Mouse (Mus musculus): ENCODE data around the gene Pdgfc. TPM values are rescaled to one million over a fixed set of nuclear protein-coding genes. Genes with fewer than 3 reads are reported as not detected.
"Not testable (repeated sequence)": the region's sequence is repeated elsewhere in the genome, so short reads cannot be mapped to it uniquely, and the experiment has no call there.

Pdgfc gene
- total and polyA plus RNA-seq, 2 experiments from 2014 or later = 3.5 to 3.7 TPM

DNA sequence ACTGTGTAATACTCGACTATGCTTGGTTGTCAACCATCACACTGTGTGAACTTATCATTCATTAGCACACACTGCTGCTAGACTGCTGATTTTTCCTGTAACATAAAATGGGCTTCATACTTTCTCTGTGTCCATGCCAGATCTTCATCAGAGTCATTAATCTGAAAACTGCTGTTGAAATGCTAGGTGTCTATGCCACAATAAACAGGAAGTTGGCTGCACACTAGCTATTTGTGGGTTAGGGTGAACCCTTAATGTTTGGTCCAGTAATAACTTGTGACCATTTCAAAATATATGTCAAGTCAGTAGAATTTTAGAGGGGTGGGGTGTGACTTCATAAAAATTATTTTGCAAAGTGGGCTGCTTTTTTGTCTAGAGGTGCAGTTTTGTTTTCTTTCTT, 84.4 kb downstream of the Pdgfc start:
- no peak overlapping the region for H3K27ac ChIP-seq (ENCODE audit: low read depth, low read length)
- H3K36me3 ChIP-seq (ENCODE audit: insufficient read depth, low read length) = no peaks in the 10 kb centered on the region
- H3K4me2 ChIP-seq (ENCODE audit: low read depth, low read length, poor library complexity, severe bottlenecking) = no peak overlapping the region
- H3K9ac ChIP-seq (replicated peaks; ENCODE audit: low read length, poor library complexity, severe bottlenecking) = no peak overlapping the region
- no peak for TF ChIP-seq CTCF (IDR thresholded peaks at IDR 0.05)
- WGBS = 94% methylated on average over 1 of the region's 1 CpGs
- H3K9me3 ChIP-seq (ENCODE audit: low read length) = no peaks in the 10 kb centered on the region
- H3K4me1 ChIP-seq (ENCODE audit: insufficient read depth, low read length) = no peaks in the 10 kb centered on the region
- DNase-seq (ENCODE audit: low spot score) = no peak
- no peaks in the 10 kb centered on the region for H3K27me3 ChIP-seq (ENCODE audit: insufficient read depth, low read length)
- no peak for ATAC-seq (ENCODE audit: low FRiP score)
- H3K4me3 ChIP-seq (ENCODE audit: low read depth, low read length) = no peak overlapping the region

DNA sequence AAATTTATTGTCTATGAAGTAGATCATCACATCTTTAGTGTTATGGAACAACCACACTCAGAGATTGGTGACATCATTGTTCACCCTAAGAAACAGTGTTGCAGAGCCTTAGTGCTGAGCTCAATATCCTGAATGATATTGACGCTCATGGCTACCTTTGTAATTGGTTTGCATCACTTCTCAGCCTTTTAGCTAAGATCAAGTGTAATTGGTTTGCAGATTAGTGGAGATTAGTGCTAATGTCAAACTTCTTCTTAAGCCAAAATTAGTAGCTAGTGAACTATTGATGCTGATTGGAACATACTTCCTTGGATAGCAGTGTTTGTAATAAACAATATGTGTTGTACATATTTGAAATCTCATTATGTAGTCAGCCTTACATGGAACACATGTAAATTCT, 85.5 kb downstream of the Pdgfc start:
- no peak overlapping the region for H3K4me2 ChIP-seq (ENCODE audit: low read depth, low read length, poor library complexity, severe bottlenecking)
- H3K9me3 ChIP-seq (ENCODE audit: low read length) = no peaks in the 10 kb centered on the region
- ATAC-seq (ENCODE audit: low FRiP score) = no peak
- no peak overlapping the region for H3K4me3 ChIP-seq (ENCODE audit: low read depth, low read length)
- TF ChIP-seq CTCF (IDR thresholded peaks at IDR 0.05) = no peak
- WGBS = 83% methylated on average over 1 of the region's 1 CpGs
- no peaks in the 10 kb centered on the region for H3K27me3 ChIP-seq (ENCODE audit: insufficient read depth, low read length)
- no peaks in the 10 kb centered on the region for H3K36me3 ChIP-seq (ENCODE audit: insufficient read depth, low read length)
- DNase-seq (ENCODE audit: low spot score) = no peak
- no peak overlapping the region for H3K9ac ChIP-seq (replicated peaks; ENCODE audit: low read length, poor library complexity, severe bottlenecking)
- H3K4me1 ChIP-seq (ENCODE audit: insufficient read depth, low read length) = no peaks in the 10 kb centered on the region
- H3K27ac ChIP-seq (ENCODE audit: low read depth, low read length) = no peak overlapping the region

DNA sequence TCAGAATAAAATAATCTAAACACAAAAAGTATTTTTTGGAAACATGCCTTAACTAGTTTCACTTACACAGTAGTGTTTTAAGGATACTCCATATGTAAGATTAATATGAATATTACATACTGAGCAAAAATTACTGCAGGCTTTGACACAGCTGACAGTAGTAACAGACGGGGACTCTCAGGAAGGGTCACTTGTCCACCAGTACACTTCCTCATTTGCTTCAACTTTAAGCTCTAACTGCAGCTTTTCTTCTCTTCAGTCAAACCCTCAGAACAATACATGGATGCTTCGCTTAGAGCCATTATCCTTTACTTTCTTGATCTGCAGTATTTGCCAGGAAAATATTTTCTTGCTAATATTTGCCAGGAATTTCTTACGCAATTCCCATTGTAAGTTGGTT, 87.2 kb downstream of the Pdgfc start:
- H3K4me3 ChIP-seq (ENCODE audit: low read depth, low read length) = no peak overlapping the region
- H3K4me2 ChIP-seq (ENCODE audit: low read depth, low read length, poor library complexity, severe bottlenecking) = no peak overlapping the region
- H3K27ac ChIP-seq (ENCODE audit: low read depth, low read length) = no peak overlapping the region
- ATAC-seq (ENCODE audit: low FRiP score) (no peak), DNase-seq (ENCODE audit: low spot score) (no peak)
- no peaks in the 10 kb centered on the region for H3K27me3 ChIP-seq (ENCODE audit: insufficient read depth, low read length)
- H3K9me3 ChIP-seq (ENCODE audit: low read length) = no peaks in the 10 kb centered on the region
- H3K9ac ChIP-seq (replicated peaks; ENCODE audit: low read length, poor library complexity, severe bottlenecking) = no peak overlapping the region
- no peaks in the 10 kb centered on the region for H3K36me3 ChIP-seq (ENCODE audit: insufficient read depth, low read length)
- TF ChIP-seq CTCF (IDR thresholded peaks at IDR 0.05) = no peak
- H3K4me1 ChIP-seq (ENCODE audit: insufficient read depth, low read length) = no peaks in the 10 kb centered on the region
- WGBS = 93% methylated on average over 3 of the region's 3 CpGs

DNA sequence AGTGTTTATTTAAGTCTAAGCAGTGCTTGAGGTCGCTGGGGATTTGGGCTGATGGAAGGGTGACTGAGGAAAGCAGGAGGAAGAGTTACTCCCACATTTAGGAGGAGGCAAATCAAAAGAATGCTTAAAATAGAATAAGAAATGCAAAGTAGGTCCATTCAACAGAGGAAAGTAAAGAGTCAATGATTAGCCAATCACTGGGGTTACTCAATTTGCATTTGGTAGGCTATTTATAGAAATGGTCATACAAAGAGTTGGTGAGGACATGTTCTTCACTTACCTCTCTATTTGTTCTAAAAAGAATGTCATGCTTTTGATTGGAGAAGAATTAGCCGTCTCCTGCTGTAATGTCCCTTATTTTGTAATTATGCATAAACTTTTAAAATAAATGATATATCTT, 90.8 kb downstream of the Pdgfc start:
- WGBS = 48% methylated on average over 2 of the region's 2 CpGs
- no peaks in the 10 kb centered on the region for H3K36me3 ChIP-seq (ENCODE audit: insufficient read depth, low read length)
- TF ChIP-seq CTCF (IDR thresholded peaks at IDR 0.05) = no peak
- H3K27ac ChIP-seq (ENCODE audit: low read depth, low read length) = no peak overlapping the region
- no peak overlapping the region for H3K9ac ChIP-seq (replicated peaks; ENCODE audit: low read length, poor library complexity, severe bottlenecking)
- DNase-seq (ENCODE audit: low spot score) (no peak), ATAC-seq (ENCODE audit: low FRiP score) (no peak)
- no peak overlapping the region for H3K4me3 ChIP-seq (ENCODE audit: low read depth, low read length)
- no peaks in the 10 kb centered on the region for H3K9me3 ChIP-seq (ENCODE audit: low read length)
- H3K27me3 ChIP-seq (ENCODE audit: insufficient read depth, low read length) = no peaks in the 10 kb centered on the region
- H3K4me2 ChIP-seq (ENCODE audit: low read depth, low read length, poor library complexity, severe bottlenecking) = no peak overlapping the region
- no peaks in the 10 kb centered on the region for H3K4me1 ChIP-seq (ENCODE audit: insufficient read depth, low read length)

DNA sequence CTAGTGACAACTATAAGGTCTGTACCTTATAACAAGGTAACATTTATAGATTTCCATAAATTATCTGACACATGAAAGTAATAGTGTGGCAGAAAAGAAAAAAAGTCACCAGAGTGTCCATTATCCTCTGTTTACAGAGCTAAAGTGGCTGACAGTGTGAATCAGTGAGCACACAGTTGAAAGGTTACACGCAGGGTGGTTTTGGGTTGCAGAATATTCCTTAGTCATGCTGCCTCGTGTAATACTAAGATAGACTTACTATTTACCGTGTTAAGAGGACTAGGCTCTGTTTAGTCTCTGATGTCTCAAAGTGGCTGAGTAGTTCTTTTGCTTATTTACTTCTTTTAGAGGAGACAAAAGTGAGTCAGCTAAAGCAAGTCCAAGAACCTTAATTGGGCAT, 100.8 kb downstream of the Pdgfc start:
- WGBS = 87% methylated on average over 3 of the region's 3 CpGs
- H3K27ac ChIP-seq (ENCODE audit: low read depth, low read length) = no peak overlapping the region
- H3K4me3 ChIP-seq (ENCODE audit: low read depth, low read length) = no peak overlapping the region
- no peak for TF ChIP-seq CTCF (IDR thresholded peaks at IDR 0.05)
- DNase-seq (ENCODE audit: low spot score) (no peak), ATAC-seq (ENCODE audit: low FRiP score) (no peak)
- no peaks in the 10 kb centered on the region for H3K4me1 ChIP-seq (ENCODE audit: insufficient read depth, low read length)
- H3K27me3 ChIP-seq (ENCODE audit: insufficient read depth, low read length) = no peaks in the 10 kb centered on the region
- no peaks in the 10 kb centered on the region for H3K9me3 ChIP-seq (ENCODE audit: low read length)
- H3K9ac ChIP-seq (replicated peaks; ENCODE audit: low read length, poor library complexity, severe bottlenecking) = no peak overlapping the region
- H3K4me2 ChIP-seq (ENCODE audit: low read depth, low read length, poor library complexity, severe bottlenecking) = no peak overlapping the region
- H3K36me3 ChIP-seq (ENCODE audit: insufficient read depth, low read length) = no peaks in the 10 kb centered on the region

DNA sequence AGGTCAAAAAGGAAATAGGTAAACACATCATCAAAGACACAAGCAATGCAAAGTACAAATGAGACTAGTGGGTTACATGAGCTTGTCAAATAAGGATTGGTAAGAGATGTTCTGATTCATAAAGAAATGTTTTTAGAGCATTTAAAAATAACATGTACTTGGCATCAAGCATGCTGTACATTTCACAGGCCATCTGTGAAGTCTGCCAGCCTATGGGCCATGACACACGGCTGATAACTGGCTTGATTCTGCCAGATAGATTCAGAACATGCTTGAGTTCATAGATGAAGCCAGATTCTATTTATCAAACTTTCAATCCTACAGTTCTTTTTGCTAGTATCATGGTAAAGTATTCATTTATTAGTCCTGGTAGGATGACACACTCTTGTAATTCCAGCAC, 101.8 kb downstream of the Pdgfc start:
- H3K4me2 ChIP-seq (ENCODE audit: low read depth, low read length, poor library complexity, severe bottlenecking); H3K9ac ChIP-seq (replicated peaks; ENCODE audit: low read length, poor library complexity, severe bottlenecking); H3K36me3 ChIP-seq (ENCODE audit: insufficient read depth, low read length); ATAC-seq (ENCODE audit: low FRiP score); H3K27ac ChIP-seq (ENCODE audit: low read depth, low read length); H3K4me3 ChIP-seq (ENCODE audit: low read depth, low read length); H3K4me1 ChIP-seq (ENCODE audit: insufficient read depth, low read length); H3K9me3 ChIP-seq (ENCODE audit: low read length); H3K27me3 ChIP-seq (ENCODE audit: insufficient read depth, low read length); DNase-seq (ENCODE audit: low spot score): not testable (repeated sequence)
- 97% methylated on average over 1 of the region's 1 CpGs for WGBS

DNA sequence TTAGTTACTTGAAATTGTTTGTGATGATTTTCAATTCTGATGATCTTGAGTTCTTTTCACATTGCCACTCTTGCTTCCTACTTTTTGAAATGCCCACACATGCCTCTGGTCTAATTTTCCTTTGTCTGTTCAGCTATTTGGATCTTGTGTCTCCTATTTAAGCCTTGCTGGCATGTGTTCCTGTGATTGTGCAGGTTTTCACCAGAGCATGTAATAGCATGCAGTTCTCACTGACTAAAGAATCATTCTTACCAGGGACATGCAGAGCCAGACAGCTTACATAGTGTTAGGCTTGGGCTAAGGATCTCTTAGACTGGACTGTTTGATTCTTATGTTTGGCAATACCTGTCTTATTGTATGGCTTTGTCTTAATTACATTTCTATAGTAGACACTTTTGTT, 107.5 kb downstream of the Pdgfc start:
- no peak overlapping the region for H3K27ac ChIP-seq (ENCODE audit: low read depth, low read length)
- TF ChIP-seq CTCF (IDR thresholded peaks at IDR 0.05) = no peak
- H3K9ac ChIP-seq (replicated peaks; ENCODE audit: low read length, poor library complexity, severe bottlenecking) = no peak overlapping the region
- ATAC-seq (ENCODE audit: low FRiP score) = no peak
- no peaks in the 10 kb centered on the region for H3K9me3 ChIP-seq (ENCODE audit: low read length)
- no peak overlapping the region for H3K4me3 ChIP-seq (ENCODE audit: low read depth, low read length)
- no peaks in the 10 kb centered on the region for H3K27me3 ChIP-seq (ENCODE audit: insufficient read depth, low read length)
- no peak overlapping the region for H3K4me2 ChIP-seq (ENCODE audit: low read depth, low read length, poor library complexity, severe bottlenecking)
- H3K36me3 ChIP-seq (ENCODE audit: insufficient read depth, low read length) = no peaks in the 10 kb centered on the region
- DNase-seq (ENCODE audit: low spot score) = no peak
- H3K4me1 ChIP-seq (ENCODE audit: insufficient read depth, low read length) = no peaks in the 10 kb centered on the region
